Comparison of ENCODE assay signal across 10 mouse cellular contexts in genomic region chr7:112762870-112763269, GRCm38 (mm10).
DNase-seq lines count a peak whose midpoint lies in the region; ATAC-seq and TF ChIP-seq lines count a peak whose summit lies in the region.
"Had no signal": no experiment of that assay in that cellular context is flagged by ENCODE, and none has a peak within 500 bp of the region (broad histone marks: within the 10 kb centered on the region; RNA-seq: fewer than 3 reads in every experiment).

No protein-coding gene starts in this region.

- H3K4me2 ChIP-seq in heart, embryonic 15.5 days = no peak overlapping the region
- H3K4me2 ChIP-seq in heart, embryonic 12.5 days = no peak overlapping the region
- no peak overlapping the region for H3K4me2 ChIP-seq in forebrain, embryonic 12.5 days
- no peak overlapping the region for H3K4me2 ChIP-seq in limb, embryonic 13.5 days (replicated peaks)

- H3K27ac ChIP-seq in heart, embryonic 15.5 days = peak overlapping the region; percentile 40
- H3K27ac ChIP-seq in heart, embryonic 12.5 days (ENCODE audit: poor library complexity, severe bottlenecking) = no peak overlapping the region; the same call in 1 of the 2 replicates
- peak overlapping the region; percentile 42; the same call in 1 of the 2 replicates for H3K27ac ChIP-seq in forebrain, embryonic 12.5 days
- peak overlapping the region; percentile 1; the same call in 1 of the 2 replicates for H3K27ac ChIP-seq in limb, embryonic 13.5 days
- H3K27ac ChIP-seq: macrophage had no signal

- ATAC-seq in heart, embryonic 15.5 days (replicated peaks; ENCODE audit: insufficient number of reproducible peaks, insufficient read depth, low FRiP score, low read depth) = no peak
- no peak for ATAC-seq in heart, embryonic 12.5 days (ENCODE audit: insufficient number of reproducible peaks, low FRiP score)
- ATAC-seq in forebrain, embryonic 12.5 days (ENCODE audit: low FRiP score) = no peak
- ATAC-seq in limb, embryonic 13.5 days (ENCODE audit: low FRiP score, low read depth) = no peak

- H3K4me3 ChIP-seq in heart, embryonic 15.5 days = no peak overlapping the region
- H3K4me3 ChIP-seq in heart, embryonic 12.5 days = no peak overlapping the region
- no peak overlapping the region for H3K4me3 ChIP-seq in forebrain, embryonic 12.5 days (replicated peaks)
- no peak overlapping the region for H3K4me3 ChIP-seq in limb, embryonic 13.5 days

- WGBS in heart, embryonic 15.5 days = 73% methylated on average over 2 of the region's 2 CpGs
- WGBS in heart, embryonic 12.5 days = 80% methylated on average over 2 of the region's 2 CpGs
- whole genome bisulfite sequencing in forebrain, embryonic 12.5 days = 70% methylated on average over 2 of the region's 2 CpGs
- 63% methylated on average over 2 of the region's 2 CpGs for WGBS in limb, embryonic 13.5 days

- no peaks in the 10 kb centered on the region for H3K36me3 ChIP-seq in heart, embryonic 15.5 days
- H3K36me3 ChIP-seq in heart, embryonic 12.5 days = peaks cover 6% of the 10 kb centered on the region; the same call in 1 of the 2 replicates
- H3K36me3 ChIP-seq in forebrain, embryonic 12.5 days (replicated peaks) = 0 out of 2 replicates have a peak, but pooled peaks cover 3% of the 10 kb centered on the region
- peaks cover 9% of the 10 kb centered on the region for H3K36me3 ChIP-seq in limb, embryonic 13.5 days
- H3K36me3 ChIP-seq: G1E had no signal

- no peak for TF ChIP-seq CTCF in brain, embryonic 14.5 days (IDR thresholded peaks at IDR 0.05; ENCODE audit: borderline replicate concordance, extremely low read depth, insufficient read depth, insufficient read length)

- peak; percentile 88 for DNase-seq in brain, embryonic 14.5 days (ENCODE audit: low read depth)
- DNase-seq in right cerebral cortex, adult 2 months (ENCODE audit: low spot score in 2 of 2) = no peak
- DNase-seq in adrenal gland, adult 8-10 months = no peak
- DNase-seq: thymus, postnatal 36 days had no signal

- no peak for TF ChIP-seq POLR2A in brain, embryonic 14.5 days (IDR thresholded peaks at IDR 0.05; ENCODE audit: borderline replicate concordance, extremely low read depth, insufficient read depth, insufficient read length, poor library complexity, severe bottlenecking)

- H3K27me3 ChIP-seq in heart, embryonic 15.5 days = no peaks in the 10 kb centered on the region
- no peaks in the 10 kb centered on the region for H3K27me3 ChIP-seq in heart, embryonic 12.5 days (replicated peaks)
- no peaks in the 10 kb centered on the region for H3K27me3 ChIP-seq in forebrain, embryonic 12.5 days
- H3K27me3 ChIP-seq in limb, embryonic 13.5 days = no peaks in the 10 kb centered on the region

- H3K4me1 ChIP-seq in heart, embryonic 15.5 days (replicated peaks) = peaks cover 73% of the 10 kb centered on the region
- peaks cover 95% of the 10 kb centered on the region for H3K4me1 ChIP-seq in heart, embryonic 12.5 days (replicated peaks)
- H3K4me1 ChIP-seq in forebrain, embryonic 12.5 days = peaks cover 58% of the 10 kb centered on the region
- H3K4me1 ChIP-seq in limb, embryonic 13.5 days = peaks cover 57% of the 10 kb centered on the region

- H3K9ac ChIP-seq in heart, embryonic 15.5 days = no peak overlapping the region
- no peak overlapping the region for H3K9ac ChIP-seq in heart, embryonic 12.5 days
- H3K9ac ChIP-seq in forebrain, embryonic 12.5 days = no peak overlapping the region
- no peak overlapping the region for H3K9ac ChIP-seq in limb, embryonic 13.5 days

- no peaks in the 10 kb centered on the region for H3K9me3 ChIP-seq in heart, embryonic 15.5 days (replicated peaks)
- no peaks in the 10 kb centered on the region for H3K9me3 ChIP-seq in heart, embryonic 12.5 days (replicated peaks)
- H3K9me3 ChIP-seq in forebrain, embryonic 12.5 days = no peaks in the 10 kb centered on the region
- H3K9me3 ChIP-seq in limb, embryonic 13.5 days = no peaks in the 10 kb centered on the region
